Mouse (Mus musculus): ENCODE results near the gene Patz1. TPM values are rescaled to one million over a fixed set of nuclear protein-coding genes. Genes with fewer than 3 reads are reported as not detected.

Patz1 gene
- polyA plus RNA-seq, 1 experiment from 2014 or later = 51.0 TPM

GRCm38 (mm10) chr11:3283645-3284044, 5.0 kb upstream of the Patz1 start:
- H3K4me3 ChIP-seq (replicated peaks; ENCODE audit: low read depth, low read length) = no peak overlapping the region
- 92% methylated on average over 6 of the region's 6 CpGs for WGBS
- H3K36me3 ChIP-seq (ENCODE audit: insufficient read depth, low read length) = no peaks in the 10 kb centered on the region
- H3K27ac ChIP-seq = no peak overlapping the region
- no peaks in the 10 kb centered on the region for H3K4me1 ChIP-seq (replicated peaks; ENCODE audit: insufficient read depth, low read length)
- H3K4me2 ChIP-seq (ENCODE audit: low read length) = no peak overlapping the region
- H3K9me3 ChIP-seq (replicated peaks; ENCODE audit: low read length) = no peaks in the 10 kb centered on the region
- H3K9ac ChIP-seq (ENCODE audit: low read depth, low read length) = no peak overlapping the region
- DNase-seq (ENCODE audit: low spot score) = no peak
- TF ChIP-seq CTCF (IDR thresholded peaks at IDR 0.05; ENCODE audit: low read depth) = no peak
- H3K27me3 ChIP-seq (ENCODE audit: insufficient read depth, low read length) = no peaks in the 10 kb centered on the region
- no peak for ATAC-seq (replicated peaks; ENCODE audit: low FRiP score, low read depth)

GRCm38 (mm10) chr11:3285940-3286339, 2.7 kb upstream of the Patz1 start:
- Histone ChIP-seq H3K9ac (ENCODE audit: low read depth, low read length) (no peak overlapping the region), H3K27me3 (ENCODE audit: insufficient read depth, low read length) (no peaks in the 10 kb centered on the region), H3K4me1 (replicated peaks; ENCODE audit: insufficient read depth, low read length) (no peaks in the 10 kb centered on the region), H3K4me2 (ENCODE audit: low read length) (no peak overlapping the region), H3K9me3 (replicated peaks; ENCODE audit: low read length) (no peaks in the 10 kb centered on the region), H3K4me3 (replicated peaks; ENCODE audit: low read depth, low read length) (no peak overlapping the region), H3K27ac (no peak overlapping the region), H3K36me3 (ENCODE audit: insufficient read depth, low read length) (no peaks in the 10 kb centered on the region)
- ATAC-seq (replicated peaks; ENCODE audit: low FRiP score, low read depth) = no peak
- no peak for TF ChIP-seq CTCF (IDR thresholded peaks at IDR 0.05; ENCODE audit: low read depth)
- no peak for DNase-seq (ENCODE audit: low spot score)
- 86% methylated on average over 3 of the region's 3 CpGs for WGBS

GRCm38 (mm10) chr11:3287131-3287530, 1.5 kb upstream of the Patz1 start:
- H3K9me3 ChIP-seq (replicated peaks; ENCODE audit: low read length) = no peaks in the 10 kb centered on the region
- H3K27me3 ChIP-seq (ENCODE audit: insufficient read depth, low read length) = no peaks in the 10 kb centered on the region
- no peak for ATAC-seq (replicated peaks; ENCODE audit: low FRiP score, low read depth)
- H3K4me3 ChIP-seq (replicated peaks; ENCODE audit: low read depth, low read length) = no peak overlapping the region
- H3K27ac ChIP-seq = peak overlapping the region; percentile 100; the same call in 1 of the 2 replicates
- H3K4me1 ChIP-seq (replicated peaks; ENCODE audit: insufficient read depth, low read length) = no peaks in the 10 kb centered on the region
- no peak overlapping the region for H3K9ac ChIP-seq (ENCODE audit: low read depth, low read length)
- no peak overlapping the region for H3K4me2 ChIP-seq (ENCODE audit: low read length)
- 51% methylated on average over 6 of the region's 6 CpGs for WGBS
- no peaks in the 10 kb centered on the region for H3K36me3 ChIP-seq (ENCODE audit: insufficient read depth, low read length)
- DNase-seq (ENCODE audit: low spot score) = no peak
- TF ChIP-seq CTCF (IDR thresholded peaks at IDR 0.05; ENCODE audit: low read depth) = no peak

- 52% methylated on average over 5 of the region's 5 CpGs for WGBS
- ATAC-seq (replicated peaks; ENCODE audit: low FRiP score, low read depth) (no peak), DNase-seq (ENCODE audit: low spot score) (peak; percentile 54)
- H3K9me3 ChIP-seq (replicated peaks; ENCODE audit: low read length) = no peaks in the 10 kb centered on the region
- peak overlapping the region; percentile 96 for H3K4me2 ChIP-seq (ENCODE audit: low read length)
- H3K4me1 ChIP-seq (replicated peaks; ENCODE audit: insufficient read depth, low read length) = peaks cover 3% of the 10 kb centered on the region; the same call in 1 of the 2 replicates
- no peaks in the 10 kb centered on the region for H3K27me3 ChIP-seq (ENCODE audit: insufficient read depth, low read length)
- H3K27ac ChIP-seq = peak overlapping the region; percentile 100
- H3K9ac ChIP-seq (ENCODE audit: low read depth, low read length) = peak overlapping the region; percentile 97
- 0 out of 2 replicates have a peak, but pooled peaks cover under 1% of the 10 kb centered on the region for H3K36me3 ChIP-seq (ENCODE audit: insufficient read depth, low read length)
- H3K4me3 ChIP-seq (replicated peaks; ENCODE audit: low read depth, low read length) = no peak overlapping the region; the same call in 1 of the 2 replicates
- TF ChIP-seq CTCF (IDR thresholded peaks at IDR 0.05; ENCODE audit: low read depth) = no peak
Measured at GRCm38 (mm10) chr11:3287921-3288320, 753 bp upstream of the Patz1 start.

- H3K9me3 ChIP-seq (replicated peaks; ENCODE audit: low read length) = no peaks in the 10 kb centered on the region
- peak; percentile 93 for DNase-seq (ENCODE audit: low spot score)
- 2% methylated on average over 28 of the region's 40 CpGs for WGBS
Measured at GRCm38 (mm10) chr11:3289302-3289802, 678 bp downstream of the Patz1 start.

GRCm38 (mm10) chr11:3289803-3290639, 1.3 kb downstream of the Patz1 start:
- peak; percentile 63; the same call in 1 of the 2 replicates for TF ChIP-seq CTCF (IDR thresholded peaks at IDR 0.05; ENCODE audit: low read depth)
- DNase-seq (ENCODE audit: low spot score) (peak; percentile 93), ATAC-seq (replicated peaks; ENCODE audit: low FRiP score, low read depth) (peak; percentile 59)
- peaks cover 19% of the 10 kb centered on the region for H3K36me3 ChIP-seq (ENCODE audit: insufficient read depth, low read length)
- no peaks in the 10 kb centered on the region for H3K27me3 ChIP-seq (ENCODE audit: insufficient read depth, low read length)
- peak overlapping the region; percentile 100 for H3K27ac ChIP-seq
- H3K9me3 ChIP-seq (replicated peaks; ENCODE audit: low read length) = no peaks in the 10 kb centered on the region
- H3K4me1 ChIP-seq (replicated peaks; ENCODE audit: insufficient read depth, low read length) = peaks cover 20% of the 10 kb centered on the region
- H3K9ac ChIP-seq (ENCODE audit: low read depth, low read length) = peak overlapping the region; percentile 97
- peak overlapping the region; percentile 96 for H3K4me2 ChIP-seq (ENCODE audit: low read length)
- H3K4me3 ChIP-seq (replicated peaks; ENCODE audit: low read depth, low read length) = peak overlapping the region; percentile 80
- under 1% methylated on average over 81 of the region's 92 CpGs for WGBS

More at GRCm38 (mm10) chr11:3289302-3289802, 678 bp downstream of the Patz1 start:
- no peak for TF ChIP-seq CTCF (IDR thresholded peaks at IDR 0.05; ENCODE audit: low read depth)
- H3K4me2 ChIP-seq (ENCODE audit: low read length) = peak overlapping the region; percentile 96
- H3K27me3 ChIP-seq (ENCODE audit: insufficient read depth, low read length) = no peaks in the 10 kb centered on the region
- peaks cover 14% of the 10 kb centered on the region for H3K36me3 ChIP-seq (ENCODE audit: insufficient read depth, low read length)
- ATAC-seq (replicated peaks; ENCODE audit: low FRiP score, low read depth) = peak; percentile 81
- H3K4me1 ChIP-seq (replicated peaks; ENCODE audit: insufficient read depth, low read length) = peaks cover 17% of the 10 kb centered on the region
- H3K27ac ChIP-seq = peak overlapping the region; percentile 100
- H3K9ac ChIP-seq (ENCODE audit: low read depth, low read length) = peak overlapping the region; percentile 97
- peak overlapping the region; percentile 80 for H3K4me3 ChIP-seq (replicated peaks; ENCODE audit: low read depth, low read length)

Measured in kidney, postnatal 0 days (tissue).